11 mouse cellular contexts compared by ENCODE assay signal in genomic region chr5:128598760-128599364, GRCm38 (mm10). TPM values are rescaled to one million over a fixed set of nuclear protein-coding genes. Genes with fewer than 3 reads are reported as not detected.
A peak's percentile ranks its signal among the peaks of the same experiment; 100 is the strongest.
DNase-seq lines count a peak whose midpoint lies in the region; ATAC-seq lines count a peak whose summit lies in the region.
"Had no signal": no experiment of that assay in that cellular context is flagged by ENCODE, and none has a peak within 500 bp of the region (broad histone marks: within the 10 kb centered on the region; RNA-seq: fewer than 3 reads in every experiment).

No protein-coding gene starts in this region.

- H3K36me3 ChIP-seq in heart, embryonic 13.5 days = no peaks in the 10 kb centered on the region
- H3K36me3 ChIP-seq in forebrain, embryonic 15.5 days = no peaks in the 10 kb centered on the region
- H3K36me3 ChIP-seq in limb, embryonic 15.5 days = no peaks in the 10 kb centered on the region

- no peak overlapping the region for H3K27ac ChIP-seq in heart, embryonic 13.5 days (replicated peaks)
- H3K27ac ChIP-seq in forebrain, embryonic 15.5 days (replicated peaks) = no peak overlapping the region
- peak overlapping the region; percentile 72 for H3K27ac ChIP-seq in limb, embryonic 15.5 days

- DNase-seq in heart, postnatal 25 days (ENCODE audit: low spot score) = no peak
- DNase-seq in Muller cell, postnatal 12 days (ENCODE audit: inconsistent ontology term) = peak; percentile 41
- no peak for DNase-seq in thymus, postnatal 0 days (ENCODE audit: low spot score)
- no peak for DNase-seq in layer of hippocampus, adult 9-11 months
- no peak for DNase-seq in kidney, postnatal 25 days
- DNase-seq: gastrocnemius, postnatal 14 days; lung, postnatal 36 days had no signal

- peaks cover 38% of the 10 kb centered on the region for H3K4me1 ChIP-seq in heart, embryonic 13.5 days
- H3K4me1 ChIP-seq in forebrain, embryonic 15.5 days = peaks cover 48% of the 10 kb centered on the region
- H3K4me1 ChIP-seq in limb, embryonic 15.5 days = peaks cover 55% of the 10 kb centered on the region

- no peak for ATAC-seq in heart, embryonic 13.5 days (ENCODE audit: extremely low read depth, insufficient number of reproducible peaks, low FRiP score, low TSS enrichment)
- no peak for ATAC-seq in forebrain, embryonic 15.5 days (replicated peaks)
- no peak for ATAC-seq in limb, embryonic 15.5 days (ENCODE audit: insufficient number of reproducible peaks, low FRiP score, low TSS enrichment, low read depth)

- H3K4me2 ChIP-seq in heart, embryonic 13.5 days = peak overlapping the region; percentile 94
- peak overlapping the region; percentile 98; the same call in 1 of the 2 replicates for H3K4me2 ChIP-seq in forebrain, embryonic 15.5 days (replicated peaks)
- H3K4me2 ChIP-seq in limb, embryonic 15.5 days = peak overlapping the region; percentile 95

- peaks cover 100% of the 10 kb centered on the region for H3K27me3 ChIP-seq in heart, embryonic 13.5 days (replicated peaks)
- H3K27me3 ChIP-seq in forebrain, embryonic 15.5 days = peaks cover 93% of the 10 kb centered on the region
- H3K27me3 ChIP-seq in limb, embryonic 15.5 days = peaks cover 35% of the 10 kb centered on the region

- WGBS in heart, embryonic 13.5 days = 1% methylated on average over 20 of the region's 20 CpGs
- WGBS in forebrain, embryonic 15.5 days = under 1% methylated on average over 20 of the region's 20 CpGs
- under 1% methylated on average over 20 of the region's 20 CpGs for WGBS in limb, embryonic 15.5 days

- H3K9ac ChIP-seq in heart, embryonic 13.5 days = no peak overlapping the region
- no peak overlapping the region for H3K9ac ChIP-seq in forebrain, embryonic 15.5 days (replicated peaks)
- H3K9ac ChIP-seq in limb, embryonic 15.5 days = no peak overlapping the region; the same call in 1 of the 2 replicates

- intact Hi-C loops in heart, postnatal 25 days (cut with DNase I) = no loop called here

- H3K4me3 ChIP-seq in heart, embryonic 13.5 days = peak overlapping the region; percentile 73
- peak overlapping the region; percentile 53 for H3K4me3 ChIP-seq in forebrain, embryonic 15.5 days
- peak overlapping the region; percentile 74 for H3K4me3 ChIP-seq in limb, embryonic 15.5 days

- no peaks in the 10 kb centered on the region for H3K9me3 ChIP-seq in heart, embryonic 13.5 days
- H3K9me3 ChIP-seq in forebrain, embryonic 15.5 days = no peaks in the 10 kb centered on the region
- H3K9me3 ChIP-seq in limb, embryonic 15.5 days = no peaks in the 10 kb centered on the region

RNA-seq across cellular contexts. Expression of gene Fzd10, which starts 1.8 kb away (rescaled TPM):
- polyA plus RNA-seq in heart, embryonic 13.5 days (2015; fragmentation: Nextera tagmentation; extraction: Ambion mirVana) = 0.36 and 0.39 TPM in 2 replicates
- under 1 TPM in 1 of 2 experiments, not detected in 1; 0.08 TPM for total RNA-seq in heart, postnatal 25 days (2021)
- 0.64 and 1.1 TPM in 2 replicates for polyA plus RNA-seq in forebrain, embryonic 15.5 days (2015; fragmentation: Nextera tagmentation; extraction: Ambion mirVana)
- 5.9 and 7.7 TPM in 2 replicates for polyA plus RNA-seq in limb, embryonic 15.5 days (2015; fragmentation: Nextera tagmentation; extraction: Ambion mirVana)
- 3.1 TPM in 2 replicates for polyA plus RNA-seq in thymus, postnatal 0 days (2015; fragmentation: Nextera tagmentation; extraction: Ambion mirVana)
- polyA plus RNA-seq: C2C12 had no signal
